Mouse (Mus musculus): ENCODE data around the gene Eif2b4. TPM values are rescaled to one million over a fixed set of nuclear protein-coding genes. Genes with fewer than 3 reads are reported as not detected.

Eif2b4 gene
- polyA plus RNA-seq, 1 experiment: 88.0 TPM

- no peak for TF ChIP-seq POLR2A (IDR thresholded peaks at IDR 0.05; ENCODE audit: control insufficient read depth, extremely low read depth, insufficient read depth, low read length, poor library complexity)
- TF ChIP-seq CTCF (IDR thresholded peaks at IDR 0.05; ENCODE audit: borderline replicate concordance, control insufficient read depth, extremely low read depth, insufficient read depth, low read length, poor library complexity): no peak
- peaks cover 27% of the 10 kb centered on the region for H3K27me3 ChIP-seq (ENCODE audit: control insufficient read depth, insufficient read depth, low read length)
- no peak overlapping the region for H3K4me3 ChIP-seq (ENCODE audit: control insufficient read depth, insufficient read depth, low read length)
- no peak overlapping the region for H3K27ac ChIP-seq (ENCODE audit: control insufficient read depth, insufficient read depth, low read length)
- no peaks in the 10 kb centered on the region for H3K36me3 ChIP-seq (ENCODE audit: control insufficient read depth, insufficient read depth, low read length)
- no peaks in the 10 kb centered on the region for H3K4me1 ChIP-seq (replicated peaks; ENCODE audit: control insufficient read depth, insufficient read depth, low read length)
- no peak for DNase-seq
- 19% methylated on average over 9 of the region's 9 CpGs for WGBS
Measured at GRCm38 (mm10) chr5:31138968-31139425, 54.2 kb downstream of the Eif2b4 start.

GRCm38 (mm10) chr5:31138241-31138967 lies 54.8 kb downstream of the Eif2b4 start, which contains the start of gene Ucn:
Ucn (minus strand) TSS chr5:31138829.
- Histone ChIP-seq H3K4me1 (replicated peaks; ENCODE audit: control insufficient read depth, insufficient read depth, low read length) (no peaks in the 10 kb centered on the region), H3K27ac (ENCODE audit: control insufficient read depth, insufficient read depth, low read length) (no peak within 1 kb of the TSS), H3K36me3 (ENCODE audit: control insufficient read depth, insufficient read depth, low read length) (no peaks in the 10 kb centered on the region), H3K4me3 (ENCODE audit: control insufficient read depth, insufficient read depth, low read length) (no peak within 1 kb of the TSS), H3K27me3 (ENCODE audit: control insufficient read depth, insufficient read depth, low read length) (peaks cover 27% of the 10 kb centered on the region)
- no peak for DNase-seq
- TF ChIP-seq POLR2A (IDR thresholded peaks at IDR 0.05; ENCODE audit: control insufficient read depth, extremely low read depth, insufficient read depth, low read length, poor library complexity) (no peak), CTCF (IDR thresholded peaks at IDR 0.05; ENCODE audit: borderline replicate concordance, control insufficient read depth, extremely low read depth, insufficient read depth, low read length, poor library complexity) (no peak)
- 5% methylated on average over 52 of the region's 52 CpGs for WGBS

GRCm38 (mm10) chr5:31137658-31138057 lies 55.6 kb downstream of the Eif2b4 start:
- H3K27me3 ChIP-seq (ENCODE audit: control insufficient read depth, insufficient read depth, low read length): peaks cover 27% of the 10 kb centered on the region
- DNase-seq: no peak

More at GRCm38 (mm10) chr5:31137658-31138057, 55.6 kb downstream of the Eif2b4 start:
- Histone ChIP-seq H3K36me3 (ENCODE audit: control insufficient read depth, insufficient read depth, low read length) (no peaks in the 10 kb centered on the region), H3K4me3 (ENCODE audit: control insufficient read depth, insufficient read depth, low read length) (no peak overlapping the region), H3K27ac (ENCODE audit: control insufficient read depth, insufficient read depth, low read length) (no peak overlapping the region), H3K4me1 (replicated peaks; ENCODE audit: control insufficient read depth, insufficient read depth, low read length) (no peaks in the 10 kb centered on the region)
- TF ChIP-seq CTCF (IDR thresholded peaks at IDR 0.05; ENCODE audit: borderline replicate concordance, control insufficient read depth, extremely low read depth, insufficient read depth, low read length, poor library complexity): no peak
- 12% methylated on average over 13 of the region's 13 CpGs for WGBS

Other genes with a start within 250 kb of the Eif2b4 start
- gene Cgref1, start 247.8 kb downstream of the Eif2b4 start, polyA plus RNA-seq (2012; rRNA removed): 0.31 and 0.70 TPM in 2 replicates
- gene Preb, start 233.1 kb downstream of the Eif2b4 start, polyA plus RNA-seq (2012; rRNA removed): 401 and 419 TPM in 2 replicates
- 0.06 and 0.18 TPM in 2 replicates for gene Tcf23, start 224.8 kb downstream of the Eif2b4 start, polyA plus RNA-seq (2012; rRNA removed)
- 52.0 and 67.0 TPM in 2 replicates for gene Atraid, start 145.1 kb downstream of the Eif2b4 start, polyA plus RNA-seq (2012; rRNA removed)
- gene Slc5a6, start 144.5 kb downstream of the Eif2b4 start, polyA plus RNA-seq (2012; rRNA removed): 35.1 and 37.3 TPM in 2 replicates
- 59.8 and 80.9 TPM in 2 replicates for gene Cad, start 138.7 kb downstream of the Eif2b4 start, polyA plus RNA-seq (2012; rRNA removed)
- not detected in 2 replicates for gene Dnajc5g, start 87.1 kb downstream of the Eif2b4 start, polyA plus RNA-seq (2012; rRNA removed)
- gene Slc30a3, start 85.2 kb downstream of the Eif2b4 start, polyA plus RNA-seq (2012; rRNA removed): 0.48 and 0.77 TPM in 2 replicates
- gene Trim54, start 76.7 kb downstream of the Eif2b4 start, polyA plus RNA-seq (2012; rRNA removed): 0.92 and 9.3 TPM in 2 replicates
- gene Ucn, start 54.6 kb downstream of the Eif2b4 start, polyA plus RNA-seq (2012; rRNA removed): not detected in 2 replicates
- 43.8 and 55.8 TPM in 2 replicates for gene Mpv17, start 39.2 kb downstream of the Eif2b4 start, polyA plus RNA-seq (2012; rRNA removed)
- 3.5 and 4.7 TPM in 2 replicates for gene Gm29609, start 13.5 kb downstream of the Eif2b4 start, polyA plus RNA-seq (2012; rRNA removed)
- gene Gtf3c2, start 13.3 kb downstream of the Eif2b4 start, polyA plus RNA-seq (2012; rRNA removed): 112 and 113 TPM in 2 replicates
- 127 and 134 TPM in 2 replicates for gene Snx17, start 203 bp downstream of the Eif2b4 start, polyA plus RNA-seq (2012; rRNA removed)
- 88.5 and 90.3 TPM in 2 replicates for gene Zfp513, start 8.9 kb upstream of the Eif2b4 start, polyA plus RNA-seq (2012; rRNA removed)
- 122 and 168 TPM in 2 replicates for gene Ppm1g, start 27.3 kb upstream of the Eif2b4 start, polyA plus RNA-seq (2012; rRNA removed)
- gene Nrbp1, start 47.4 kb upstream of the Eif2b4 start, polyA plus RNA-seq (2012; rRNA removed): 261 and 301 TPM in 2 replicates
- 0.29 and 0.69 TPM in 2 replicates for gene Gm9970, start 47.8 kb upstream of the Eif2b4 start, polyA plus RNA-seq (2012; rRNA removed)
- 48.1 and 56.2 TPM in 2 replicates for gene Krtcap3, start 58.3 kb upstream of the Eif2b4 start, polyA plus RNA-seq (2012; rRNA removed)
- gene Ift172, start 97.7 kb upstream of the Eif2b4 start, polyA plus RNA-seq (2012; rRNA removed): 19.1 and 21.6 TPM in 2 replicates
- gene Fndc4, start 102.7 kb upstream of the Eif2b4 start, polyA plus RNA-seq (2012; rRNA removed): 1.8 and 2.4 TPM in 2 replicates
- gene Gckr, start 104.0 kb upstream of the Eif2b4 start, polyA plus RNA-seq (2012; rRNA removed): 0.05 and 0.64 TPM in 2 replicates

All from thymus, adult 2 months (tissue).